Mouse (Mus musculus) heart, embryonic 11.5 days (tissue): ENCODE data around the gene Gtf3c6. TPM values are rescaled to one million over a fixed set of nuclear protein-coding genes. Genes with fewer than 3 reads are reported as not detected.
A peak's percentile ranks its signal among the peaks of the same experiment; 100 is the strongest.

Experiments used
- ATAC-seq: fragments of 200-750 bp; cut with Nextera tagmentation; replicated peaks from 2 replicates; pipeline ENCODE4 v1.8.0; 2017; ENCODE audit warnings: moderate library complexity; ENCODE audit not compliant: insufficient number of reproducible peaks, low FRiP score, low TSS enrichment
- H3K27ac ChIP-seq: fragments of 300-500 bp; sonication (generic); 2 replicates; pipeline ENCODE4 v1.5.1; 2014; ENCODE audit warnings: mild to moderate bottlenecking, low read depth, low read length
- H3K27me3 ChIP-seq: fragments of 300-500 bp; sonication (generic); 2 replicates; pipeline ENCODE4 v1.6.1; 2014; ENCODE audit warnings: mild to moderate bottlenecking, low read length, mixed read lengths; ENCODE audit not compliant: control insufficient read depth, insufficient read depth
- H3K36me3 ChIP-seq: fragments of 300-500 bp; sonication (generic); 2 replicates; pipeline ENCODE4 v1.6.1; 2014; ENCODE audit warnings: mild to moderate bottlenecking, low read length, moderate library complexity, mixed read lengths; ENCODE audit not compliant: control insufficient read depth, insufficient read depth
- H3K4me1 ChIP-seq: fragments of 300-500 bp; sonication (generic); 2 replicates; pipeline ENCODE4 v1.6.1; 2014; ENCODE audit warnings: low read length; ENCODE audit not compliant: control insufficient read depth, insufficient read depth
- H3K4me2 ChIP-seq: fragments of 300-500 bp; sonication (generic); 2 replicates; pipeline ENCODE4 v1.6.1; 2014; ENCODE audit warnings: mild to moderate bottlenecking, moderate library complexity
- H3K4me3 ChIP-seq: fragments of 300-500 bp; sonication (generic); 2 replicates; pipeline ENCODE4 v1.5.1; 2014; ENCODE audit warnings: low read depth, low read length
- H3K9ac ChIP-seq: fragments of 300-500 bp; sonication (generic); 2 replicates; pipeline ENCODE4 v1.6.1; 2014; ENCODE audit warnings: mild to moderate bottlenecking, low read depth, low read length, moderate library complexity
- H3K9me3 ChIP-seq: fragments of 300-500 bp; sonication (generic); replicated peaks from 2 replicates; pipeline ENCODE4 v1.6.1; 2016; ENCODE audit warnings: low read length; ENCODE audit not compliant: control insufficient read depth
- WGBS: fragments of 180-500 bp; shearing (Covaris S2); extraction: QIAGEN DNeasy Blood & Tissue Kit; methylation state at CpG from one replicate; pipeline ENCODE4 v1.1.7; 2014; ENCODE audit not compliant: insufficient replicate concordance; 5-methylcytosine and 5-hydroxymethylcytosine counted together
- polyA plus RNA-seq: library from polyadenylated mRNA; unstranded; fragments of >200 nt; fragmentation: Nextera tagmentation; extraction: Ambion mirVana; gene quantifications from 2 replicates; pipeline ENCODE4 v1.2.1, GENCODE M21; 2014

Gene Gtf3c6
- polyA plus RNA-seq, 1 experiment from 2014 or later: 105 TPM

DNA sequence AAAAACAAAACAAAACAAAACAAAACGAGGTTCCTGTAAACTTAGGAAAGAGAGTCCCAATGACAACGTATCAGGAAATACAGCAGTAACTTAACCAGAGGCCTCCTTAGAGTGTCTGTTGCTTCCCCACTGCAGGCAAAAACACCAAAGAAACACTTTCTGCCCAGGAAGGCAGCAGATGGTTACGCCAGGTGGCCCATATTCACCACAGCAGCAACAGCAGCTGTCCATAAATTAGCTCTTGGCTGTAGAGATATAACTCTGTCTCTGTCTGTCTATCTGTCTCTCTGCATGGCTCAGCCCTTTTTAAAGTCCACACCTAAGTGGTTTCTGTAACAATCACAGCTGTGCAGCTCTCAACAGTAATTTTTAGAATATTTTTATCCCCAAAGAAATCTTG is 39.0 kb downstream of the Gtf3c6 start:
- H3K27me3 ChIP-seq: no peaks in the 10 kb centered on the region
- H3K4me3 ChIP-seq: no peak overlapping the region
- no peak for ATAC-seq
- WGBS: 75% methylated on average over 3 of the region's 3 CpGs
- no peaks in the 10 kb centered on the region for H3K4me1 ChIP-seq
- no peak overlapping the region for H3K4me2 ChIP-seq
- peaks cover 5% of the 10 kb centered on the region; the same call in 1 of the 2 replicates for H3K9me3 ChIP-seq
- peaks cover 22% of the 10 kb centered on the region for H3K36me3 ChIP-seq
- no peak overlapping the region for H3K9ac ChIP-seq
- no peak overlapping the region for H3K27ac ChIP-seq

DNA sequence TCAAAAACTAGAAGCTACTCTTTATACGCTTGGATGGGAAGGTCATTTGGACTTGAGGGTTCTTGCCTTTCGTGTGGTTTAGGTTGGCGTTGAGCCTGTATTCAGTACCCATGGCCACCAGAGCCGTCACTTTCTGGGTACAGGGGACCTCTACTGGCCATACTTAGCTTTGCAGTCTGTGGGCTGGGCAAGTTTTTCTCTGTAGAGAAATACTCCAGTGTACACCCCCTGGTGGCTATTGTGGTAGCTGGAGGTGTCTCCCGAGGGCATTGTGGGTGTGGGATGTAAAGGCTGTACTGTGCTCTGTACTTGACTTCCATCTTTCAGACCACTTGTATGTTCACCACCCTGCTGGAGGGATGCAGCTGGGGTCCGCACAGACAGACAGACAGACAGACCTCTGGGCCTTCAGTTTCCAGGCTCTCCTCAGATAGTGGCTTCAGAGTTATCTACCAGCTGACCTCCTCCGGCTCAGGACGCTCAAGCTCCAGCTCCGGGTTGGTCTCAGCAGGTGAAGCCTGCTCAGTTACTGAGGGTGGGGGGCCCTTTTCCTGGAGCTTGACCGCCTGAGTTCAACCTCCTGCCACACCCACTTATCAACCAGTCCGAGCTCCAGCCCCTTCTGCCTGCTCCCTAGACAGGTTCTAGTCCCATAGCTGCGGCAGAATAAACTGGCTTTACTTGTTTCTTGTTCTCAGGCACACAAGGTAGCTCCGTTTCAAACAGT is 45.3 kb downstream of the Gtf3c6 start:
- Histone ChIP-seq H3K27me3 (no peaks in the 10 kb centered on the region), H3K9ac (no peak overlapping the region), H3K4me3 (no peak overlapping the region), H3K36me3 (no peaks in the 10 kb centered on the region), H3K4me2 (peak overlapping the region; percentile 36), H3K4me1 (no peaks in the 10 kb centered on the region), H3K9me3 (no peaks in the 10 kb centered on the region), H3K27ac (no peak overlapping the region)
- ATAC-seq: peak; percentile 63
- 29% methylated on average over 13 of the region's 13 CpGs for WGBS

Other genes starting within 250 kb of the Gtf3c6 start
- gene Mfsd4b1, start 232.8 kb downstream of the Gtf3c6 start, polyA plus RNA-seq: 0.11 and 0.32 TPM in 2 replicates
- gene Slc16a10, start 115.8 kb downstream of the Gtf3c6 start, polyA plus RNA-seq: 17.2 and 18.6 TPM in 2 replicates
- 44.1 and 54.0 TPM in 2 replicates for gene Rpf2, start 11.1 kb downstream of the Gtf3c6 start, polyA plus RNA-seq
- gene Amd1, start 44.1 kb upstream of the Gtf3c6 start, polyA plus RNA-seq: 64.6 and 68.3 TPM in 2 replicates
- gene Cdk19, start 81.5 kb upstream of the Gtf3c6 start, polyA plus RNA-seq: 6.4 and 8.1 TPM in 2 replicates